Mouse (Mus musculus): ENCODE data around the gene Rab3c. TPM values are rescaled to one million over a fixed set of nuclear protein-coding genes. Genes with fewer than 3 reads are reported as not detected.

Rab3c gene
- polyA plus RNA-seq, 1 experiment: 61.4 TPM

DNA sequence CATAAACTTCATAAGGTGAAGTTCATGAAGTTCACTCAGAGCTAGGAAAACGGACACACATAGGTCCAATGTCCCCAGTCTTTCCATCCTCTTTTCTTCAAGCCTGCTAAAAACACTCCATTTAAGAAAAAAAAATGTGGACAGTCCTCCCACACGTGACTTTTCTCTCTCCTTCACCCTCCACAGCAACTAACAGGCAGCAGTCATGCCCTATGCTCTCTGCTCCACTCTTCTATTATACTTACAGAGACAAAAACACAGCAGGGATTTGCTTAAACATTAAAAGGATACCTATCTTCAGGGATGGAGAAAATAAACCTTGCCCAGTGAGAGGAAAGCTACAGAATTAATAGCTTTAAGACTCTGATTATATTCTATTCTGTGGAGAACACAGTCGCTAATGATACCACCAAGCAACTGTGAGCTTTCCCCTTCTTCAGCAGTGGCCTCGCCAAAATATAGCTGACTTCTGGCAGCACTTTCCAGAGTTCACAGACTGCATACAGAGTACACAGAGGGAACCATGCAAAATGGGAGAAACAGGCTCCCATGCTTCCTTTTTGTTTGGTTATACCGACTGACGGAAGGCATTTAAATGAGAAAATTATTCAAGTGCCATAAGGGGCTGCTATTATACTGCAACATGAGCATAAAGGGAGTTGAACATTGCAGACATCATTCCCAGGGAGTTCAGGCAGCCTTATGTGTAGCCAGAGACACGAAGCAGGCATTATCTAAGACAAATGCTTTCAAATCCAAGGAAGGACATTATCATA is 165.7 kb downstream of the Rab3c start:
- Histone ChIP-seq H3K4me1 (ENCODE audit: control insufficient read depth, insufficient read depth, low read length) (peaks cover 3% of the 10 kb centered on the region; the same call in 1 of the 2 replicates), H3K27ac (ENCODE audit: insufficient read depth, low read length) (no peak overlapping the region), H3K4me3 (ENCODE audit: insufficient read depth, low read length) (no peak overlapping the region)
- no peak for TF ChIP-seq CTCF (IDR thresholded peaks at IDR 0.05; ENCODE audit: extremely low read depth, insufficient read depth, low read length)
- TF ChIP-seq POLR2A (IDR thresholded peaks at IDR 0.05; ENCODE audit: extremely low read depth, insufficient read depth, low read length): no peak

GRCm38 (mm10) chr13:110113711-110114110 is 167.1 kb downstream of the Rab3c start:
- Histone ChIP-seq H3K4me1 (ENCODE audit: control insufficient read depth, insufficient read depth, low read length) (peaks cover 3% of the 10 kb centered on the region; the same call in 1 of the 2 replicates), H3K27ac (ENCODE audit: insufficient read depth, low read length) (no peak overlapping the region), H3K4me3 (ENCODE audit: insufficient read depth, low read length) (no peak overlapping the region)
- TF ChIP-seq CTCF (IDR thresholded peaks at IDR 0.05; ENCODE audit: extremely low read depth, insufficient read depth, low read length) (no peak), POLR2A (IDR thresholded peaks at IDR 0.05; ENCODE audit: extremely low read depth, insufficient read depth, low read length) (no peak)

- no peak overlapping the region for H3K27ac ChIP-seq (ENCODE audit: insufficient read depth, low read length)
- H3K4me1 ChIP-seq (ENCODE audit: control insufficient read depth, insufficient read depth, low read length): peaks cover 1% of the 10 kb centered on the region; the same call in 1 of the 2 replicates
- H3K4me3 ChIP-seq (ENCODE audit: insufficient read depth, low read length): no peak overlapping the region
- TF ChIP-seq CTCF (IDR thresholded peaks at IDR 0.05; ENCODE audit: extremely low read depth, insufficient read depth, low read length): no peak
- no peak for TF ChIP-seq POLR2A (IDR thresholded peaks at IDR 0.05; ENCODE audit: extremely low read depth, insufficient read depth, low read length)
Observed at GRCm38 (mm10) chr13:110097424-110098050, 183.3 kb downstream of the Rab3c start.

- H3K4me1 ChIP-seq (ENCODE audit: control insufficient read depth, insufficient read depth, low read length): peaks cover 1% of the 10 kb centered on the region; the same call in 1 of the 2 replicates
- no peak for TF ChIP-seq POLR2A (IDR thresholded peaks at IDR 0.05; ENCODE audit: extremely low read depth, insufficient read depth, low read length)
- no peak for TF ChIP-seq CTCF (IDR thresholded peaks at IDR 0.05; ENCODE audit: extremely low read depth, insufficient read depth, low read length)
- H3K4me3 ChIP-seq (ENCODE audit: insufficient read depth, low read length): no peak overlapping the region
- H3K27ac ChIP-seq (ENCODE audit: insufficient read depth, low read length): no peak overlapping the region
Observed at GRCm38 (mm10) chr13:110094998-110095397, 185.8 kb downstream of the Rab3c start.

DNA sequence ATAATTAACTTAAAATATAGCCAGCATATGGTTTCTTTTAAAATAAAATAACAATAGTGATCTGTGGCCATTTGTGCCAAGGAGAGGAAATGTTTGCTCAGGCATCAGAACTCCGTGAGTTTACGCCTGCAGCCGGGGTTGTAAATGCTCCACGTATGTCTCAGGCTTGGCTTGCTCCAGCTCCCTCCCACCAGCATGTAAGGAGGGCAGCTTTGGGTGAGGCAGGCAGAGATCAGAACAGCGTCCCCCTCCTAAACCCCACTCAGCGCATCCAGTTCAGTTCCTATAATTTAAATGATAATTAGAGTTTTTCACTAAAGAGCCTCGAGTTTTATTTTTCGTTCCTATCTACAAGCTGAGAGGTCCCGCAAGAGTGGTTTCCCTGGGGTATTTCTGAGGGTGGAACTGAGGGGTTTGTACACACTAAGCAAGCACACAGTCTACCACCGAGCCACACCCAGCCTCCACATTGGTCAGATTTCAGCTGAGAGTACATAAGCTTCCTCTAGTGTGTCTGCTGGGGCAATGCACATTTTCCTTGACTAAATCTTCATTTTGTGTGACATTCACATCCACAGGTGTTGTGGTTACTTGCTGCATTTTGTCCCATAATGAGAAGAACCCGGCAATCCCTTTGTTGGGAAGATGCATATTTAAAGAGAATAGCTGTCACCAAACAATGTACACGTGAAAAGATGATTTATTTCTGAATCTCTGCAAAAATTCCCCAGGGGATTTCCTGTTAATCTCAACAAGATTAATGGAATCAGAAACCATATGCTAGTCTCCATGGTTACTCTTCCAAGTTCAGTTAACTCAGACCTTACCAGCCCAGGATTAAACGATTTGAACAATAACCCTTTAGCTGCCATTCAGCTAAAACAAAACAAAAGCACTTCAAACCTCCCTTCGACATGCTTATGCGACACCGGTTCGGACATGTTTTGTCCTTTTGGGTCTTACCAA is 186.8 kb downstream of the Rab3c start:
- TF ChIP-seq CTCF (IDR thresholded peaks at IDR 0.05; ENCODE audit: extremely low read depth, insufficient read depth, low read length): no peak
- TF ChIP-seq POLR2A (IDR thresholded peaks at IDR 0.05; ENCODE audit: extremely low read depth, insufficient read depth, low read length): no peak
- H3K4me3 ChIP-seq (ENCODE audit: insufficient read depth, low read length): no peak overlapping the region
- H3K4me1 ChIP-seq (ENCODE audit: control insufficient read depth, insufficient read depth, low read length): peaks cover 1% of the 10 kb centered on the region; the same call in 1 of the 2 replicates
- H3K27ac ChIP-seq (ENCODE audit: insufficient read depth, low read length): no peak overlapping the region

- no peak for TF ChIP-seq CTCF (IDR thresholded peaks at IDR 0.05; ENCODE audit: extremely low read depth, insufficient read depth, low read length)
- no peak for TF ChIP-seq POLR2A (IDR thresholded peaks at IDR 0.05; ENCODE audit: extremely low read depth, insufficient read depth, low read length)
- Histone ChIP-seq H3K4me3 (ENCODE audit: insufficient read depth, low read length) (no peak overlapping the region), H3K4me1 (ENCODE audit: control insufficient read depth, insufficient read depth, low read length) (peaks cover 1% of the 10 kb centered on the region; the same call in 1 of the 2 replicates), H3K27ac (ENCODE audit: insufficient read depth, low read length) (no peak overlapping the region)
Observed at GRCm38 (mm10) chr13:110083961-110084360, 196.8 kb downstream of the Rab3c start.

GRCm38 (mm10) chr13:110081174-110081573 is 199.6 kb downstream of the Rab3c start:
- no peak overlapping the region for H3K4me3 ChIP-seq (ENCODE audit: insufficient read depth, low read length)
- peaks cover 1% of the 10 kb centered on the region; the same call in 1 of the 2 replicates for H3K4me1 ChIP-seq (ENCODE audit: control insufficient read depth, insufficient read depth, low read length)
- no peak overlapping the region for H3K27ac ChIP-seq (ENCODE audit: insufficient read depth, low read length)
- TF ChIP-seq CTCF (IDR thresholded peaks at IDR 0.05; ENCODE audit: extremely low read depth, insufficient read depth, low read length) (no peak), POLR2A (IDR thresholded peaks at IDR 0.05; ENCODE audit: extremely low read depth, insufficient read depth, low read length) (no peak)

DNA sequence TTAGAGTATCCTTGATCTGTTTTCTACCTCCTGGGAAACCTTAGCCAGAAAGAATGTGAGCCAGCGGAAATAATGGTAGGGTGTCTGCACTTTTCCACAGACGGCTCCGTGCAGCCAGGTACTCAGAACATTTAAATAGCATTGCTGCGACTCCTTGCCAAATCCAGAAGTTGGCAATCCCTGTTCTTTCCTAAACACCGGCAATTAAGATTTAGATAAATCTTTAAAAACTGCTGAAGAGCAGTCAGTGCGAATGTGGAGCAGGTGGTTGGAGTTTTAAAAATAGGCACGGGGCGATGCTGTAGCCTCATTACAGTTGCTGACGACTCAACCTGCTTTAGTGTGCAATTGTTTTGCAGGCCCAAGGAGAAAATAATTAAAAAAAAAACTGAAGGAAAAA is 205.2 kb downstream of the Rab3c start:
- no peak overlapping the region for H3K4me3 ChIP-seq (ENCODE audit: insufficient read depth, low read length)
- H3K27ac ChIP-seq (ENCODE audit: insufficient read depth, low read length): no peak overlapping the region
- TF ChIP-seq CTCF (IDR thresholded peaks at IDR 0.05; ENCODE audit: extremely low read depth, insufficient read depth, low read length): no peak
- no peak for TF ChIP-seq POLR2A (IDR thresholded peaks at IDR 0.05; ENCODE audit: extremely low read depth, insufficient read depth, low read length)
- peaks cover 3% of the 10 kb centered on the region; the same call in 1 of the 2 replicates for H3K4me1 ChIP-seq (ENCODE audit: control insufficient read depth, insufficient read depth, low read length)

DNA sequence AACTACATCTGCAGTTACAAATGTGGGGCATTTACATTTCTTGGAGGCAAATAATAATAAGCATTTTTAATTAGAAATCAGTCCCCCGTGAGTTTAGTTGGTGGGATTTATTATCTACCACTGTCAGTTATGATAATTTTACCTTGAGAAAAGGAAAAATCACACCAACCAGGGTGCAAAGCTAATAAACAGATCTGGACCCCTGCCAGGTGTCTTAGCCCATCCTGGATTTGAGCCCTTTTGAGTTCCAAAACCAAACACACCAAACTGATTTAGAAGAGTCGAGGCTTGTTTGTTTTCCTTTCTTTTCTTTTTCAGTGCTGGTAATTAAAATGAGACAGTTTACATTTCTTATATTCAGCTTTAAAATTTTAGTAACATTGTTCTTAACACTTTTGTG is 206.6 kb downstream of the Rab3c start:
- no peak for TF ChIP-seq POLR2A (IDR thresholded peaks at IDR 0.05; ENCODE audit: extremely low read depth, insufficient read depth, low read length)
- no peak for TF ChIP-seq CTCF (IDR thresholded peaks at IDR 0.05; ENCODE audit: extremely low read depth, insufficient read depth, low read length)
- Histone ChIP-seq H3K4me1 (ENCODE audit: control insufficient read depth, insufficient read depth, low read length) (peaks cover 3% of the 10 kb centered on the region; the same call in 1 of the 2 replicates), H3K27ac (ENCODE audit: insufficient read depth, low read length) (no peak overlapping the region), H3K4me3 (ENCODE audit: insufficient read depth, low read length) (no peak overlapping the region)

Measured in cortical plate, adult 2 months (tissue).